Mouse (Mus musculus): ENCODE results near the gene Mid1.

GRCm38 (mm10) chrX:169880363-169880711, 195.3 kb downstream of the Mid1 start:
- TF ChIP-seq CTCF (IDR thresholded peaks at IDR 0.05; ENCODE audit: low read depth), result no peak
- no peak for TF ChIP-seq EP300 (optimal IDR thresholded peaks at IDR 0.05)

Data from stomach, postnatal 0 days (tissue).